8 mouse cellular contexts compared by ENCODE assay signal in genomic region chr5:30867712-30868111, GRCm38 (mm10). TPM values are rescaled to one million over a fixed set of nuclear protein-coding genes. Genes with fewer than 3 reads are reported as not detected.
A peak's percentile ranks its signal among the peaks of the same experiment; 100 is the strongest.
DNase-seq lines count a peak whose midpoint lies in the region; ATAC-seq and TF ChIP-seq lines count a peak whose summit lies in the region.

Gene Tmem214, plus strand, starts transcription at chr5:30868012.

- no peak for ATAC-seq in heart, embryonic 11.5 days (replicated peaks; ENCODE audit: insufficient number of reproducible peaks, low FRiP score, low TSS enrichment)
- no peak for ATAC-seq in midbrain, postnatal 0 days (ENCODE audit: low FRiP score)

- H3K4me2 ChIP-seq in heart, embryonic 11.5 days: no peak within 1 kb of the TSS
- peak within 1 kb of the TSS; percentile 66 for H3K4me2 ChIP-seq in midbrain, postnatal 0 days (ENCODE audit: low read depth, low read length, poor library complexity, severe bottlenecking)

- no peak for DNase-seq in layer of hippocampus, adult 8-10 months (ENCODE audit: low spot score in 2 of 2)
- DNase-seq in layer of hippocampus, adult 11-12 months (ENCODE audit: low spot score): no peak
- no peak for DNase-seq in brain, embryonic 14.5 days (ENCODE audit: low read depth)
- no peak for DNase-seq in left cerebral cortex, adult 8-10 months (ENCODE audit: low spot score in 2 of 2)
- no peak for DNase-seq in midbrain, postnatal 0 days (ENCODE audit: low spot score)
- DNase-seq in frontal cortex, postnatal 10 days (ENCODE audit: low spot score in 2 of 2): no peak
- DNase-seq in frontal cortex, postnatal 36 days (ENCODE audit: low spot score in 2 of 2): no peak

- H3K27ac ChIP-seq in heart, embryonic 11.5 days (ENCODE audit: low read depth, low read length): no peak within 1 kb of the TSS
- no peak within 1 kb of the TSS for H3K27ac ChIP-seq in midbrain, postnatal 0 days (ENCODE audit: low read depth, low read length)

- WGBS in heart, embryonic 11.5 days (ENCODE audit: insufficient replicate concordance): 89% methylated on average over 3 of the region's 3 CpGs
- WGBS in midbrain, postnatal 0 days: 94% methylated on average over 3 of the region's 3 CpGs

- H3K4me3 ChIP-seq in heart, embryonic 11.5 days (ENCODE audit: low read depth, low read length): no peak within 1 kb of the TSS
- no peak within 1 kb of the TSS for H3K4me3 ChIP-seq in midbrain, postnatal 0 days (ENCODE audit: low read depth, low read length)

- H3K4me1 ChIP-seq in heart, embryonic 11.5 days (ENCODE audit: control insufficient read depth, insufficient read depth, low read length): peaks cover 9% of the 10 kb centered on the region
- H3K4me1 ChIP-seq in midbrain, postnatal 0 days (ENCODE audit: insufficient read depth, low read length): peaks cover 5% of the 10 kb centered on the region; the same call in 1 of the 2 replicates

- 0 out of 2 replicates have a peak within 1 kb of the TSS, but pooled peaks have one; percentile 91 for H3K9ac ChIP-seq in heart, embryonic 11.5 days (ENCODE audit: low read depth, low read length)
- no peak within 1 kb of the TSS for H3K9ac ChIP-seq in midbrain, postnatal 0 days (replicated peaks; ENCODE audit: low read length, poor library complexity, severe bottlenecking)

- H3K27me3 ChIP-seq in heart, embryonic 11.5 days (ENCODE audit: control insufficient read depth, insufficient read depth, low read length): no peaks in the 10 kb centered on the region
- H3K27me3 ChIP-seq in midbrain, postnatal 0 days (ENCODE audit: insufficient read depth, low read length): no peaks in the 10 kb centered on the region

- no peaks in the 10 kb centered on the region for H3K9me3 ChIP-seq in heart, embryonic 11.5 days (replicated peaks; ENCODE audit: control insufficient read depth, low read length)
- no peaks in the 10 kb centered on the region for H3K9me3 ChIP-seq in midbrain, postnatal 0 days (ENCODE audit: low read length)

- no peak for TF ChIP-seq CTCF in brain, embryonic 14.5 days (IDR thresholded peaks at IDR 0.05; ENCODE audit: borderline replicate concordance, extremely low read depth, insufficient read depth, insufficient read length)
- TF ChIP-seq CTCF in midbrain, postnatal 0 days (IDR thresholded peaks at IDR 0.05): no peak

- H3K36me3 ChIP-seq in heart, embryonic 11.5 days (ENCODE audit: control insufficient read depth, insufficient read depth, low read length): peaks cover 14% of the 10 kb centered on the region
- H3K36me3 ChIP-seq in midbrain, postnatal 0 days (ENCODE audit: insufficient read depth, low read length): peaks cover 42% of the 10 kb centered on the region

- TF ChIP-seq POLR2A in brain, embryonic 14.5 days (IDR thresholded peaks at IDR 0.05; ENCODE audit: borderline replicate concordance, extremely low read depth, insufficient read depth, insufficient read length, poor library complexity, severe bottlenecking): no peak

RNA-seq across cellular contexts. Expression of gene Tmem214, which starts in this region (rescaled TPM):
- total RNA-seq in layer of hippocampus, adult 8-10 months (2022): 10 to 100 TPM; 54.0 to 81.0 (median 67.7) TPM
- polyA plus RNA-seq in brain, embryonic 14.5 days (2012; rRNA removed): 82.3 and 88.6 TPM in 2 replicates
- 47.8 and 48.2 TPM in 2 replicates for polyA plus RNA-seq in heart, embryonic 11.5 days (2014; fragmentation: Nextera tagmentation; extraction: Ambion mirVana)
- total RNA-seq in left cerebral cortex, adult 8-10 months (2022): 10 to 100 TPM; 58.3 to 64.4 (median 62.9) TPM
- 77.5 and 78.3 TPM in 2 replicates for total RNA-seq in midbrain, postnatal 0 days (2014; rRNA removed)
- 64.5 and 64.6 TPM in 2 replicates for polyA plus RNA-seq in midbrain, postnatal 0 days (2015; fragmentation: Nextera tagmentation; extraction: Ambion mirVana)
